Mouse (Mus musculus) MEL (cell line): ENCODE measurements around the gene Trmt1. TPM values are rescaled to one million over a fixed set of nuclear protein-coding genes. Genes with fewer than 3 reads are reported as not detected.

ENCODE experiments used
- DNase-seq: peaks from one replicate; pipeline ENCODE4 v3.0.0; 2011; ENCODE audit warnings: low read depth, low spot score
- H3K27ac ChIP-seq: 2 replicates; pipeline ENCODE4 v1.5.1; 2012; ENCODE audit warnings: low read depth, mild to moderate bottlenecking, control low read depth, low read length, moderate library complexity; ENCODE audit not compliant: control insufficient read depth
- H3K27me3 ChIP-seq, 2 experiments: fragments of 150-350 bp in 1 of 2; sonication (generic) in 1 of 2; 2 replicates each; pipeline ENCODE4 v1.6.1; 2012; ENCODE audit warnings: low read length in 2 of 2, mild to moderate bottlenecking in 2 of 2, improper control_type of control experiment in 1 of 2, moderate library complexity in 1 of 2; ENCODE audit not compliant: insufficient read depth in 2 of 2, control insufficient read depth in 1 of 2
- H3K36me3 ChIP-seq, 2 experiments: 2 replicates each; pipeline ENCODE4 v1.6.1; 2012 to 2014; ENCODE audit warnings: low read length in 2 of 2, improper control_type of control experiment in 1 of 2, inconsistent platforms in 1 of 2, mild to moderate bottlenecking in 1 of 2; ENCODE audit not compliant: insufficient read depth in 2 of 2, control insufficient read depth in 1 of 2
- H3K4me1 ChIP-seq, 2 experiments: fragments of 150-350 bp in 1 of 2; sonication (generic) in 1 of 2; 2 replicates each; pipeline ENCODE4 v1.6.1; 2012; ENCODE audit warnings: low read length in 2 of 2, improper control_type of control experiment in 1 of 2, mild to moderate bottlenecking in 1 of 2; ENCODE audit not compliant: insufficient read depth in 2 of 2, control insufficient read depth in 1 of 2
- H3K4me3 ChIP-seq, 2 experiments: fragments of 150-350 bp in 1 of 2; sonication (generic) in 1 of 2; 2 replicates each; pipeline ENCODE4 v1.5.1; 2012; ENCODE audit warnings: low read depth in 2 of 2, low read length in 2 of 2, mild to moderate bottlenecking in 2 of 2, moderate library complexity in 2 of 2, control low read depth in 1 of 2, improper control_type of control experiment in 1 of 2; ENCODE audit not compliant: control insufficient read depth in 1 of 2, insufficient read depth in 1 of 2
- H3K79me2 ChIP-seq: 2 replicates; pipeline ENCODE4 v1.6.1; 2012; ENCODE audit warnings: mild to moderate bottlenecking, low read length, moderate library complexity; ENCODE audit not compliant: control insufficient read depth, poor library complexity, insufficient read depth
- H3K9ac ChIP-seq: 2 replicates; pipeline ENCODE4 v1.6.1; 2012; ENCODE audit warnings: low read depth, mild to moderate bottlenecking, control low read depth, low read length, moderate library complexity; ENCODE audit not compliant: control insufficient read depth, poor library complexity, severe bottlenecking
- H3K9me3 ChIP-seq: fragments of 150-350 bp; sonication (generic); replicated peaks from 2 replicates; pipeline ENCODE4 v1.6.1; 2012; ENCODE audit warnings: mild to moderate bottlenecking, low read length, improper control_type of control experiment, moderate library complexity; ENCODE audit not compliant: insufficient read depth
- BHLHE40 ChIP-seq: IDR thresholded peaks from 2 replicates; pipeline ENCODE4 v1.6.1; 2012; ENCODE audit warnings: low read depth, mild to moderate bottlenecking, inconsistent platforms, low read length, improper control_type of control experiment, borderline replicate concordance
- CHD1 ChIP-seq: IDR thresholded peaks from 2 replicates; pipeline ENCODE4 v1.6.1; 2012; ENCODE audit warnings: low read depth, mild to moderate bottlenecking, inconsistent platforms, low read length, improper control_type of control experiment
- CTCF ChIP-seq, 3 experiments: IDR thresholded peaks in 2 of 3; conservative IDR thresholded peaks in 1 of 3; 2 replicates each; pipeline ENCODE4 v1.5.1; 2011 to 2012; ENCODE audit warnings: low read length in 3 of 3, low read depth in 2 of 3, mild to moderate bottlenecking in 2 of 3, improper control_type of control experiment in 1 of 3, inconsistent platforms in 1 of 3, mixed read lengths in 1 of 3, moderate library complexity in 1 of 3; ENCODE audit not compliant: control insufficient read depth in 1 of 3, insufficient read depth in 1 of 3, poor library complexity in 1 of 3, severe bottlenecking in 1 of 3
- ELF1 ChIP-seq: IDR thresholded peaks from 2 replicates; pipeline ENCODE4 v1.6.1; 2014; ENCODE audit warnings: low read depth, mild to moderate bottlenecking, inconsistent platforms, low read length, improper control_type of control experiment, moderate library complexity
- EP300 ChIP-seq, 2 experiments: IDR thresholded peaks; 2 replicates each; pipeline ENCODE4 v1.6.1; 2011; ENCODE audit warnings: improper control_type of control experiment in 2 of 2, low read length in 2 of 2, low read depth in 1 of 2, mild to moderate bottlenecking in 1 of 2
- GATA1 ChIP-seq: IDR thresholded peaks from 2 replicates; pipeline ENCODE4 v1.6.1; 2011; ENCODE audit warnings: low read depth, low read length, improper control_type of control experiment
- JUND ChIP-seq: IDR thresholded peaks from 2 replicates; pipeline ENCODE4 v1.6.1; 2011; ENCODE audit warnings: low read depth, mild to moderate bottlenecking, improper control_type of control experiment, low read length
- KAT2A ChIP-seq: conservative IDR thresholded peaks from 2 replicates; pipeline ENCODE4 v1.6.1; 2012; ENCODE audit warnings: low read depth, low read length, improper control_type of control experiment, inconsistent platforms
- MAFK ChIP-seq: IDR thresholded peaks from 2 replicates; pipeline ENCODE4 v1.6.1; 2011; ENCODE audit warnings: low read depth, mild to moderate bottlenecking, low read length, improper control_type of control experiment, borderline replicate concordance
- MEF2A ChIP-seq: IDR thresholded peaks from 2 replicates; pipeline ENCODE4 v1.6.1; 2014; ENCODE audit warnings: low read depth, mild to moderate bottlenecking, inconsistent platforms, low read length, improper control_type of control experiment; ENCODE audit not compliant: poor library complexity, insufficient replicate concordance, severe bottlenecking; ENCODE audit errors: extremely low read depth
- MYC ChIP-seq: IDR thresholded peaks from 2 replicates; pipeline ENCODE4 v1.6.1; 2011; ENCODE audit warnings: low read depth, mild to moderate bottlenecking, low read length, improper control_type of control experiment, moderate library complexity
- NRF1 ChIP-seq: IDR thresholded peaks from 2 replicates; pipeline ENCODE4 v1.6.1; 2014; ENCODE audit warnings: low read depth, mild to moderate bottlenecking, inconsistent platforms, low read length, improper control_type of control experiment, moderate library complexity; ENCODE audit not compliant: poor library complexity, insufficient read depth, severe bottlenecking
- POLR2AphosphoS5 ChIP-seq: IDR thresholded peaks from 2 replicates; pipeline ENCODE4 v1.6.1; 2012; ENCODE audit warnings: low read depth, borderline replicate concordance, mild to moderate bottlenecking, inconsistent platforms, low read length, moderate library complexity, mixed read lengths
- ZC3H11A ChIP-seq: IDR thresholded peaks from 2 replicates; pipeline ENCODE4 v1.6.1; 2012; ENCODE audit warnings: low read depth, mild to moderate bottlenecking, inconsistent platforms, low read length, improper control_type of control experiment
- ZMIZ1 ChIP-seq: IDR thresholded peaks from 2 replicates; pipeline ENCODE4 v1.6.1; 2012; ENCODE audit warnings: low read depth, mild to moderate bottlenecking, inconsistent platforms, low read length, improper control_type of control experiment, moderate library complexity
- polyA plus RNA-seq, 2 experiments: library from polyadenylated mRNA; stranded (reverse) in 1 of 2; unstranded in 1 of 2; fragments of >175 nt in 1 of 2; fragments of >200 nt in 1 of 2; gene quantifications; 2 replicates each; pipeline versions ENCODE4 v1.2.1 to v1.2.4; 2012; ENCODE audit warnings: low replicate concordance in 2 of 2, low read depth in 1 of 2; ENCODE audit not compliant: insufficient read length in 2 of 2, insufficient read depth in 1 of 2, missing spikeins in 1 of 2
- total RNA-seq: library from RNA; depleted of rRNA; stranded (reverse); fragments of 300-350 nt; gene quantifications from 2 replicates; pipeline ENCODE4 v1.2.3, GENCODE M21; 2012

The Trmt1 gene
- total and polyA plus RNA-seq, 3 experiments = 183 to 221 TPM; not detected in 1

DNA sequence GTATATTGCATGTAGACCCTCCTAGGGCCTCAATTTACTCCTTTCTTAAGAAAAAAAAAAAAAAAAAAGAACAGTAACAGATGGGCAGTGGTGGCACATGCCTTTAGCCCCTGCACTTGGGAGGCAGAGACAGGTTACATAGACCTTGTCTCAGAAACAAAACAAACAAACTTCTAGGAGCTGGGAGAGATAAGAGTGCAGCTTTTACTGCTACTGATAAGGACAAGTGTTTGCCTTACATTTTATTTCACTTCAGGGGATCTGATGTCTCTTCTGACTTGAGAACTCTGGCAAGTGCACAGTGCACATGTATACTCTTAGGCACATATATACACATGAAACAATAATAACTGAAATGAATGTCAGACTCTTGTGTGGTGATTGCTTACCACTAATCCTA lies 28.9 kb upstream of the Trmt1 start (continued):
- TF ChIP-seq JUND (no peak), MEF2A (no peak), EP300 (IDR thresholded peaks at IDR 0.05; ENCODE audit: low read depth in 1 of 2, low read length in 2 of 2) (peak; percentile 46 to 73; a peak in 3 of 4 replicates)

- no peaks in the 10 kb centered on the region for H3K9me3 ChIP-seq
- H3K36me3 ChIP-seq = peaks cover 0 to 22% of the 10 kb centered on the region in 2 experiments; a peak in 2 of 4 replicates
- no peak for DNase-seq
- peaks cover 24% of the 10 kb centered on the region for H3K79me2 ChIP-seq
- peak overlapping the region; percentile 88 for H3K27ac ChIP-seq
- no peak for TF ChIP-seq ZMIZ1
- TF ChIP-seq KAT2A = no peak
- no peak for TF ChIP-seq NRF1
- TF ChIP-seq CTCF (IDR thresholded peaks at IDR 0.05 in 2 of 3, conservative IDR thresholded peaks at IDR 0.05 in 1 of 3; ENCODE audit: control insufficient read depth in 1 of 3, insufficient read depth in 1 of 3, low read depth in 2 of 3, low read length in 3 of 3, poor library complexity in 1 of 3, severe bottlenecking in 1 of 3) = no peak
- TF ChIP-seq JUND = no peak
- TF ChIP-seq ELF1 = no peak
- no peak for TF ChIP-seq MEF2A
- no peak for TF ChIP-seq BHLHE40
- no peak for TF ChIP-seq MAFK
- no peak for TF ChIP-seq MYC
- no peak for TF ChIP-seq EP300 (IDR thresholded peaks at IDR 0.05; ENCODE audit: low read depth in 1 of 2, low read length in 2 of 2)
- TF ChIP-seq POLR2AphosphoS5 = no peak
- no peaks in the 10 kb centered on the region for H3K27me3 ChIP-seq
- H3K4me3 ChIP-seq = peak overlapping the region in 1 of 2 experiments; percentile 9; a peak in 1 of 4 replicates
- H3K4me1 ChIP-seq = peaks cover 5 to 30% of the 10 kb centered on the region in 2 experiments
- peak overlapping the region; percentile 61 for H3K9ac ChIP-seq
These were observed 28.4 kb upstream of the Trmt1 start for GRCm38 (mm10) chr8:84657680-84658079.

- TF ChIP-seq GATA1 (no peak), CHD1 (no peak), MAFK (no peak), ZC3H11A (no peak)
- H3K79me2 ChIP-seq = peaks cover 28% of the 10 kb centered on the region
- H3K9ac ChIP-seq = no peak overlapping the region
- DNase-seq = no peak
- H3K27ac ChIP-seq = no peak overlapping the region
- no peak overlapping the region for H3K4me3 ChIP-seq
- peaks cover 5 to 33% of the 10 kb centered on the region in 2 experiments for H3K4me1 ChIP-seq
- H3K9me3 ChIP-seq = no peaks in the 10 kb centered on the region
- H3K36me3 ChIP-seq = peaks cover 0 to 22% of the 10 kb centered on the region in 2 experiments; a peak in 2 of 4 replicates
- H3K27me3 ChIP-seq = no peaks in the 10 kb centered on the region
These were observed 27.2 kb upstream of the Trmt1 start for GRCm38 (mm10) chr8:84658951-84659350.
